Mouse (Mus musculus): ENCODE data around the gene Fbxw25.
"Not testable (repeated sequence)": the region's sequence is repeated elsewhere in the genome, so short reads cannot be mapped to it uniquely, and the experiment has no call there.

Fbxw25 gene

DNA sequence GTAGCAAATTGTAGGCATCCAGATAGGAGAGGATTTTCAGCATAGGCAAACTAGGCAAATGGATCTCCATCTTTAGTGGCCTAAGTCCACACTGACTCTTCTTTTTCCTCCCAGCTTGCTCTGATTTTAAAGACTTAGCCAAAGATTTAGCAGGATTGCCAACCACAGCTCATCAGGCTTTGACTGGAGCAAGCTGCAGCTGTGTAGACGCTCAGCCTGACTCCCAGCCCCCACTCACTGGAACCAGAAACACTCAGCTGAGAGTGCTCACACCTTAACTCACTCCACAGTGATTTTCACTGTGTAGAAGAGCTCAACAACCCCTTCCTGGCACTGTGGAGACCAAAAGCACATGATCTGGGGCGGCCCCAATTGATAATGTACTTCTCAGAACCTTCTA lies at the start of gene Fbxw25:
Gene Fbxw25, minus strand, starts transcription at position 101 of the 400 bp plus-strand sequence.
- DNase-seq (ENCODE audit: low read depth): not testable (repeated sequence)

DNA sequence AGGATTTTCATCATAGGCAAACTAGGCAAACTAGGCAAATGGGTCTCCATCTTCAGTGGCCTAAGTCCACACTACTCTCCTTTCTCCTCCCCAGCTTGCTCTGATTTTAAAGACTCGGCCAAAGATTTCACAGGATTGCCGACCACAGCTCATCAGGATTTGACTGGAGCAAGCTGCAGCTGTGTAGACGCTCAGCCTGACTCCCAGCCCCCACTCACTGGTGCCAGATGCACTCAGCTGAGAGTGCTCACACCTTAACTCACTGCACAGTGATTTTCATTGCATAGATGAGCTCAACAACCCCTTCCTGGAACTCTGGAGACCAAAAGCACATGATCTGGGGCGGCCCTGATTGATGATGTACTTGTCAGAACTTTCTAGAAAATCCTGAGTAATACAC lies 38.1 kb upstream of the Fbxw25 start, which contains the start of gene Fbxw18:
Gene Fbxw18, minus strand, starts transcription at position 101 of the 400 bp plus-strand sequence.
- DNase-seq (ENCODE audit: low read depth): not testable (repeated sequence)

DNA sequence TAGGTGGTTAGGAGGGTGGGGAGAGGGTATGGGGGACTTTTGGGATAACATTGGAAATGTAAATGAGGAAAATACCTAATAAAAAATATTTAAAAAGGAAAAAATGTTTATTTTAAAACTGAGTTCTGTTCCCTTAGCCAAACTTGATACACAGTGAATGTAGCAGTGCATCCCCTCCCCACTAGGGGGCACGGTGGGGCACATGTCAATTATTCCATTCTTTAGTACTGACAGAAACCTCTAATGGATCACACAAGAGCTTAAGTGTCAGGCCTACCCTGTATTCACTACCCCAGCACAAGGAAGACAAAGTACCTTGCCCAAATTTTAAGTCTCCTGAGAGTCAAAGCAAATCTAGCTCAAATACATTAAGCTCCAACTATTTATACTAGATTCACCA lies 20.8 kb upstream of the Fbxw25 start:
- no peak for DNase-seq (ENCODE audit: low read depth)

DNA sequence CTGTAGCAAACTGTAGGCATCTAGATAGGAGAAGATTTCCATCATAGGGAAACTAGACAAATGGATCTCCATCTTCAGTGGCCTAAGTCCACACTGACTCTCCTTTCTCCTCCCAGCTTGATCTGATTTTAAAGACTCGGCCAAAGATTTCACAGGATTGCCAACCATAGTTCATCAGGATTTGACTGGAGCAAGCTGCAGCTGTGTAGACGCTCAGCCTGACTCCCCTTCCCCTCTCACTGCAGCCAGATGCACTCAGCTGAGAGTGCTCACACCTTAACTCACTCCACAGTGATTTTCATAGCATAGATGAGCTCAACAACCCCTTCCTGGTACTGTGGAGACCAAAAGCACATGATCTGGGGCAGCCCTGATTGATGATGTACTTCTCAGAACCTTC lies 38.5 kb downstream of the Fbxw25 start, which contains the start of gene Fbxw24:
Gene Fbxw24, minus strand, starts transcription at position 101 of the 400 bp plus-strand sequence.
- DNase-seq (ENCODE audit: low read depth): not testable (repeated sequence)

DNA sequence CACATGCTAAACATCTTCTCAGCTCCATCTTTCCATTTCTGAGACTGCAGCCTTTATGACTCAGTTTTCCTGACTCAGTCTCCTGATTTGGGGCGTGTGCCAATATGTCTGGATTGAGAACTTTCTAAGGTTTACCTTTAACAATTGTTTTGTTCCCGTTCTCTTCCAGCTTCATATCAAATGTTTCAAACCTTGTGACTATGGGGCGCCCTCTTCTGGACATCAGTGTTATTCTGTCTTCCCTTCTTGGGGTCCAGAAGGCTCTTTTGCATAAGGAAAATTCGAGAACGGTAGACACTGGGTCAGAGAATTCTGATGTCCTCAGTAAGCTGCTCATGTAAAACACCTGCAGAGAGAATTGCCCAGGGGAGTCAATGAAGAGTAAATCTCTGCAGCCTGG lies 57.6 kb downstream of the Fbxw25 start:
- not testable (repeated sequence) for DNase-seq (ENCODE audit: low read depth)

DNA sequence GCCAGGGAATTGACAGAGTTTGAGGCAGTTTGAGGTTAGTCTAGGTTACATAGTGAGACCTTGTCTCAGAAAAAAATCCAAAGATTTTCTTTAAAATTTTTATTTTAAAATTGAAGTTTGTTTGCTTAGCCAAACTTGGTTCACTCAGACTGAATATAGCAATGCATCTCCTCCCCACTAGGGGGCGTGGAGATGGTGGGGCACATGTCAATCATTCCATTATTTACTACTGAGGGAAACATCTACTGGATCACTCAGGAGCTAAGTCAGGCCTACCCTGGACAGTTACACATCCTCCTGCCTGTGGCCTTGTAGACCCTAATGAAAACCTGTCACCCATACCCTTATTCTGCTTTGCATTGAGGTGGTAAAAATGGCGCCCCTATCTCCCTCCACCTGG lies 62.3 kb downstream of the Fbxw25 start:
- DNase-seq (ENCODE audit: low read depth): not testable (repeated sequence)

DNA sequence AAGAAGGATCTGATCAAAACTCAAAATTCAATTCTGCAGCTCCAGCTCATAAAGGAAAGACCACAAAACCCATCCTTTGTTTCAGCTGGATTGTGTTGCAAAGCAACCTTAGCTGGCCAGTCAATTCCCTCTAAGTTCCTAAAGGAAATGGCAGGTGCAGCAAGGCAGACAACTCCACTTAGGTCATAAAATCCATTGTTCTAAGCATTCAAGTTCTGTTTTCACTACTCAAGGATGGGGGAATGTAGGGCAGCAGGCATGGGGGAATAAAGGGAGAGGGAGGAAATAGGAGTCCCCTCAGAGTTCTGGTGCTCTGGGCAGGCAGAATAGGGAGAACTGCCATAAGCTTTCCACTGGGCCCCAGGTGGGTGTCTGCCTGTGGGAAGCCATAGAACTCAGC lies 67.2 kb downstream of the Fbxw25 start:
- no peak for DNase-seq (ENCODE audit: low read depth)

Measured in fibroblast of lung, adult 2 months (primary cell).